Mouse (Mus musculus) T-helper 1 cell (primary cell): Measurements from ENCODE around the gene Chst15.

Experiments used
- in situ Hi-C: fragments of 300-600 bp; cut with MboI, MseI; formaldehyde crosslinking; loops from one replicate; pipeline ENCODE4 v1.15.1; 2025; ENCODE audit warnings: high pct_unique_total_duplicates

Chst15 gene

DNA sequence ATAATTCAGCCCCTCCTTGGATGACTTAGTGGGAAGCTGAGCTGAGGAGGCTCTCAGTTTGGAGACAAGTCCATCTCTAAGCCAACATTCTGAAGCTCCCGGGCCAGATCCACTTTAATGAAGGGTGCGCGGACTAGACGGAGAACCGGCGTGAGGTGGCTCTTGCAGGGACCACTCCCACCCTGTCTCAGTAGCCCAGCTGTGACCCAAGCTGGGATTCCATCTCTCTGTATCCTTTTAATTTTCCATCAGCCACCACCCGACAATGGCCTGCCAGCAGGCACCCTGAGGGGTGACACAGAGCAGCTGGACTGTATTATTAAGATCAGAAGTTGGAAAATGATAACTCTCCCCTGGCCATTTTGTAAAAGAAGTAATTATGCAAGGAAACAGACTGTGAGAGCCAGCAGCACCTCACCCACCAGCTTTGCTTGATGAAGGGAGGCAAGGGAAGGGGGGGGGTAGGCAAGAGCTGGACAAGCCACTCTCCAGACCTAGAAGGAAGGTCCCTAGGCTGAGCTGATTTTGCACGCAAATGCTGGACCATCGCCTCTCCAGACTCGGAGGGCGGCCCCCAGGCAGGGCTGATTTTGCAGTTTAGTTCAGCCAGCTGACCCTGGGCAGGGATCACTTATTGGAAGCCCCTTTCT is 20.4 kb upstream of the Chst15 start:
- in situ Hi-C loops = loop anchor here (10.0 kb wide), 1 partner anchor 1297 kb away; the partner anchor contains the start of gene Edrf1

GRCm38 (mm10) chr7:132336781-132337180 is 19.8 kb upstream of the Chst15 start:
- in situ Hi-C loops = loop anchor here (10.0 kb wide), 1 partner anchor 1298 kb away; the partner anchor contains the start of gene Edrf1

GRCm38 (mm10) chr7:132335367-132335766 is 18.3 kb upstream of the Chst15 start:
- in situ Hi-C loops = loop anchor here (10.0 kb wide), 1 partner anchor 1299 kb away; the partner anchor contains the start of gene Edrf1

- in situ Hi-C loops = loop anchor here (10.0 kb wide), 1 partner anchor 1302 kb away; the partner anchor contains the start of gene Edrf1
Observed at GRCm38 (mm10) chr7:132333078-132333477, 16.1 kb upstream of the Chst15 start.

GRCm38 (mm10) chr7:132332176-132332575 is 15.1 kb upstream of the Chst15 start:
- in situ Hi-C loops = loop anchor here (10.0 kb wide), 1 partner anchor 1303 kb away; the partner anchor contains the start of gene Edrf1

DNA sequence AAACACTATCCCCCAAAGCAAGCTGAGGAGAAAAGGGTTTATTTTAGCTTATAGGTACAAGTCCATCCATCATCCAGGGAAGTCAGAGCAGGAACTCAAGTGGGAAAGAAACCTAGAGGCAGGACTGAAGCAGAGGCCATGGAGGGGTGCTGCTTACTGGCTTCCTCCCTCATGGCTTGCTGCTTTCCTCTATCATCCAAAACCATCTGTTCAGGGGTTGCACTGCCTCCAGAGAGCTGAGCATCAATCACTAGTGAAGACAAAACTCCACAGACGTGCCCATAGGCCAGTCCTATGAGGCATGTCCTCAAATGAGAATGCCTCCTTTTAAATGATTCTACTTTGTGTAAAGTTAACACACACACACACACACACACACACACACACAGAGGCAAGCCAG is 13.2 kb upstream of the Chst15 start:
- in situ Hi-C loops = loop anchor here (10.0 kb wide), 1 partner anchor 1305 kb away; the partner anchor contains the start of gene Edrf1

DNA sequence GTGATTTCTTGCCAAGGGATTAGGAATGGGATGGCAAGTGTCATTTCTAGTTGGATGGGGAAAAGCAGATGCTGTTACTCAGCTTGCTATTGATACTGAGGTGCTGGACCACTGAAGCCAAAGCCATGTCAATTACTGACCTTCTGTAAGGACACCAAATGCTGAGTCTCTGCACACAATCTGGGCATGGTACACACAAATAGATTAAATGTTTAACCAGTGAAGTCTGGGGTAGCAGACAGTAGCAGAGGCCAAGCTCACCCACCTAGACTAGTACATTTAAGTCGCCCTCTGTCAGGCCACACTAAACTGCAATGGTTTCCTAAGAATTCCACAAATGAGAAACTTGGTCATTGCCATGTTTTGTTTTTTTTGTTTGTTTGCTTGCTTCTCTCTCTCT is 11.6 kb upstream of the Chst15 start:
- in situ Hi-C loops = no loop called here

GRCm38 (mm10) chr7:132325549-132326331 is 8.7 kb upstream of the Chst15 start:
- in situ Hi-C loops = no loop called here

GRCm38 (mm10) chr7:132323430-132323829 is 6.4 kb upstream of the Chst15 start:
- in situ Hi-C loops = no loop called here

DNA sequence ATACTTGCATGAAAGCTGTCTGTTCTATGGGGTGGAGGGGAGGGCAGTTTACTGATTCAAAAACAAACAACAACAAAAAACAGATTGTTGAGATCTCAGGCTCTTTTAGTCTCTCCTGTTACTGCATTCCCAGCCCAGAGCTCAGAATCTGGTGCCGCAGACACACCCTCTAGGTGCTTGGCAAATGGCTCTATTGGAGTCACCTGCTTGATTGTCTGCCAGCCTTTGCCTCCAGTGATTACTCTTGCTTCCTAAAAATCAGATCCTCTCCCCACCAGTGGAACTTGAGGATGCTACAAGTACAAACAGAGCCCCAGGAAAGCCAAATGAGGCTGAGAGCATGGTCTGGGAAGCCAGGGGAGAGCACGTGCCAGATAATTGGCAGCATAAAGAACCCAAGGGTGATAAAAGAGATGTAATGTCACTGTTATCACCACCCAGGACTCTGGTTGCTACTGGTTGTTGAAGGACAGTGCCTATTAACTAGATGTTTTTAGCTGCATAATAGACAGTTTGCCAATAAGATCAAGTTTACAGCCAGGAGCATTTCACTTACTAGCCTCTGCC is 4.4 kb upstream of the Chst15 start:
- in situ Hi-C loops = no loop called here

- in situ Hi-C loops = loop anchor here (5.0 to 10.0 kb wide), 2 partner anchors 41 to 478 kb away; no protein-coding TSS in a partner anchor
Observed at GRCm38 (mm10) chr7:132316101-132317035, 660 bp downstream of the Chst15 start.

GRCm38 (mm10) chr7:132315149-132316091 is 1.6 kb downstream of the Chst15 start:
- in situ Hi-C loops = loop anchor here (5.0 to 10.0 kb wide), 2 partner anchors 42 to 479 kb away; no protein-coding TSS in a partner anchor

DNA sequence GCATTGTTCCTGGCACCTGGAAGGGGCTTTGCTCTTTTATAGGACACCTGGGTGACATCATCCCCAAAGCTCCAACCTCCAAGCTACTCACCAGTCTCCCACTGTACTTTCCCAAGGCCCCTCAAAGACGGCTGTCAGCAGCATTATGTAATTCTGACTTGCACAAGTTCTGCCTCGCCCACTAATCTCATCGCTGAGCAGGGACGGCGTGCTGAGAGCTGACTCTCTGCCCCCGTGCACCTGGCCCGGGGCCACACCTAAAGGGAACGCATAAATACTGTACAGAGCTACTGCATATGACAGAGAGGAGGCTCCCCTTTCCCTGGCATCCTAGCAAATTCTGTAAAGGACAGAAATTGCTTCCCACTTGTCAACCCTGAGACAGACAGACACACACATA is 4.6 kb downstream of the Chst15 start:
- in situ Hi-C loops = loop anchor here (10.0 kb wide), 1 partner anchor 482 kb away; no protein-coding TSS in a partner anchor

DNA sequence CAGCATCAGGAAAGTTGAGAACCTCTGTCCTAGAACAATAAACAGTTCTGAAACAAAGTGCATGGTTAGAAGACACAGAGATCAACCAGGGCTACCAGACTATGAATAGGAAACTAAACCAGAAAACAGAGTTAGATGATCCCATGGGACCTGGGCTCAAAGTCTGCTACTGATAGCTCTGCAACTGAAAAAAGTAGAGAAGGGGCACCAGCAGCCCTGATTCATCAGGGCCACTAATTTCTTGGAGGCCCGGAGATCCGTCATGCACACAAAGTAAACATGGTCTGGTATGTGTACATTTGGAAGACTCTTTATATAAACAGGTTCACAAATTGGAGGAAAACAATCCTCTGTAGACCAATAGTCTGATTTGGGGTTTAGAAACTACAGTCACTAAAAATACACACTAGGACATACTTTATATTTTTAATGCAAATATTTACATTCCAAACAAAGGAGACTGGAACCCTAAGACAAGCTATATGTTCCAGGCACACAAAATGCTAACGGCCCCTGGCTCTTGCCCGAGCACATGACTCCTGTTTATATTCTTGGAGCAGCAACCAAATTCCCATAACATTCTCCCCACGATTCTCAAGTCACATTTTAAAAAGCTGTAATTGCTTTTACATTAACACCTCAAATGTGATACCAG is 8.4 kb downstream of the Chst15 start:
- in situ Hi-C loops = no loop called here

GRCm38 (mm10) chr7:132307722-132308271 is 9.2 kb downstream of the Chst15 start:
- in situ Hi-C loops = no loop called here

GRCm38 (mm10) chr7:132306671-132307412 is 10.2 kb downstream of the Chst15 start:
- in situ Hi-C loops = no loop called here

DNA sequence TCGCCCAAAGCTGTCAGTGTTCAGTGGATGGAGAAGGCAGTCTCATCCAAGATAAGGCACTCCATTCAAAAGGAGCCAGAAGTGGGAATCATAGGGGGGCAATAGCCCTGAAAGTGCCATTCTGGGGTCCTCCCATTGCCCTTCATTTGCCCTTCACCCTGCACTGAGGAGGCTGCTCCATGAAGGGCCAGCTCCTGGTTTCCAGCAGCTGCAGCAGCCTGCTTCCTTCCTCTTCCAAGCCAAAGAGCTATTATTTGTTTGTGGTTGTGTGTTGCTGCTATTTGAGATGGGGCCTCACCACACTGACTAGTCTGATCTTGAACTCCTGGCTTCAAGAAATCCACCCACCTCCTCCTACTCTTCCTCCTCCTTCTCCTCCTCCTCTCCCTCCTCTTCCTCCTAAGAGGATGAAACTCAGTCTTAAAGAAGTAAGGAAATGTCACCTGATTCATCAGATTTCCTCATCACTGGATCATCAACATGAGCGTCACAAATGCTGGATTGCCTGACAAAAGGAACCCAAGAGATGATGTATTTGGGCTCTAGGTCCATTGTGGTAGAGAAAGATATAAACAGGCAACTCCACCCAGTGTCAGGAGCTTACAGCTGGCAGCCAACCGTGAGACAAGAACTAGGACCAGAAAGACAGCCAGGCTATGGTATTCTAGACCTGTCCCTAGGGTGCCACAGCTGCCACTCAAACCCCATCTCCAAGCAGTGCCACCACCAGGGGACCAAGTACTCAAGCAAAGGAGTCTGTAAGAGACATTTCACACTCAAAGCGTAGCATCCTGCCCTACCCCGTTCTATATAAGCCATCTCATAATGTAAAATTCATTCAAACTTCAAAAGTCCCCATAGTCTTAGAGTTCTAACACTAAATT is 11.3 kb downstream of the Chst15 start:
- in situ Hi-C loops = no loop called here
